Mouse (Mus musculus) heart, postnatal 4 days (tissue): ENCODE results near the gene Prkar2b. TPM values are rescaled to one million over a fixed set of nuclear protein-coding genes. Genes with fewer than 3 reads are reported as not detected.
"Not testable (repeated sequence)": the region's sequence is repeated elsewhere in the genome, so short reads cannot be mapped to it uniquely, and the experiment has no call there.

Experiments used
- DNase-seq: peaks from one replicate; pipeline ENCODE4 v3.0.0; 2021
- total RNA-seq, 2 experiments: library from RNA; stranded (reverse); gene quantifications; 2 replicates each; pipeline ENCODE4 v1.2.3; 2021

Gene Prkar2b
- total RNA-seq, 2 experiments from 2014 or later, result 6.5 to 7.7 TPM

- no peak for DNase-seq
Observed at GRCm38 (mm10) chr12:32059707-32060106, 1.4 kb downstream of the Prkar2b start.

- no peak for DNase-seq
Observed at GRCm38 (mm10) chr12:32059135-32059534, 2.0 kb downstream of the Prkar2b start.

GRCm38 (mm10) chr12:32057461-32058199 is 3.5 kb downstream of the Prkar2b start:
- no peak for DNase-seq

GRCm38 (mm10) chr12:32055797-32056196 is 5.3 kb downstream of the Prkar2b start:
- DNase-seq, result no peak

DNA sequence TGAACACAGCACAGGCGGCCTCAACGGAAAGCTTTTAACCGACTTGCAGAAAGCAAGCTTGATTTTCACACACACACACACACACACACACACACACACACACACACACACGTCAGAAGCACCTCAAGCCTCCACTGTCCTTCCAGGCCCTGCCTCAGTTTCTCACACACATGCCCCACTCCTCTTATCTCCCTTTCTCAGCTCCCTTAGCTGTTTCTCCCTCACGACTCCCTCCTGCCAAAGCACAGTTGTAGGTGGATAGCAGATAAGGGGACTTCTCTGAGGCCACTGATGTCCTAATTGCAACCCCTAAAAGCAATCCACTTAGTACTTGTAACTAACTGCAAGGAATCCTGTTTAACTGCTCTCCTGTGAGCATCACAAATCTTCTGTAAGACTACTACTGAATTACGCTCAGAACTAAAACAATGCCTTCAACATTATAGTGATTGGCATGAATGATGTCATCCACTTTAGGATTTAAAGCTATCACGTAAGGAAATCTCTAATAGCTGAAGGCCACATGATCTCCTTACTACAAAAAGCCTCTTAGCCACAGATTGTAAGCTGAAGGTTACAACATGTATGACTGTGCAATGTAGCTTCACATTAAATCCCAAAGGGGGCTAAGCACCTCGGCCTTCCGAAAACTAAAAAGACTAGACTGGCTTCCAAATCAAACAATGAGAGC is 6.5 kb downstream of the Prkar2b start:
- no peak for DNase-seq

DNA sequence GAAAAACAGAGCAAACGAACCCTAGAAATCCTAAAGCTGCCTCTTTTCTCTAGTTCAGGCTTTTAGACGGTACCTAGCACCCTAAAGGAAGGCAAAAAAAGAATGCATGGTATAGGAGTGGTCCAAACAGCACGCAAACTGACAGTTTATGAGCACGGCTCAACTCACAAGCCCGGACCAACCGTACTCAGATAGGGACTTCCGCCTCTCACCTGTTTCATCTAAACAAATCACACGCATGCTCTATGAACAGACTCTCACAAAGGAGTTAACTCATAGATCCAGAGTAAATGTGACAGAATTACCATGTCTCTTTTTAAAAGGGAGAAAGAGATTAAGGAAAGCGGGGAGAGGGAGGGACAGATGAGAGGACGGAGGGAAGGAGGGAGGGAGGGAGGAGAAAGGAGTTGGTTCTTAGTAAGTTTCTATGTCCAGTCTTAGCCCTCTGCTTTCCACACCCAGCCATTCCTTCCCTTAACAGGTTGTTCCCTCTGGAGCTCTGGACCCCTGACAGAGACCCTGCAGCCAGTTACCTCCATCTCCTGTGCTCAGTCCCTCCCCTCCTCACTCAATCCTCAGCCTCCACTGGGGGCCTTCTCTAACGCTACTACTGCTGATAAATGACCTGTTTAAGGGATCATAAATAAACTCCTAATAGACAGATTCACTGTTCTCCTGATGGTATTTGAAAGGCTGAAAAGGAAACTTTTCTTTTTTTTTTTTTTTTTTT is 7.3 kb downstream of the Prkar2b start:
- no peak for DNase-seq

DNA sequence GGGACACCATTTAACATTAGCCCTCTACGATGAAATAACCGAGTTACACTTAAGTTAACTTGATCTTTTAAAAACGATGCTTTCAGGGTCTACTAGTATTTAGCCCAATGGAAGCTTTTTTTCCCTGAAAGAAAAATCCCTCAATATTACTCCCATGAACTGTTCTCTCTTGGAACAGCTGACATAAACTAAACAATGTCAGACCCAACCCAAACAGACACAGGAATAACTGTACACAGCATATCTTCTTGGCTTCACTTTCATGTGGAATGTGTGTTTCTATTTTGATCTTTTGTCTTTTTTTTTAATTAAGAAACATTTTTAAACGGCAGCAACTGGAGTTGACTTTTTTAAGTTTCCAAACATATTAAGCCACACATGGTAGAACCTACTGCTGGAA is 8.2 kb downstream of the Prkar2b start:
- no peak for DNase-seq

DNA sequence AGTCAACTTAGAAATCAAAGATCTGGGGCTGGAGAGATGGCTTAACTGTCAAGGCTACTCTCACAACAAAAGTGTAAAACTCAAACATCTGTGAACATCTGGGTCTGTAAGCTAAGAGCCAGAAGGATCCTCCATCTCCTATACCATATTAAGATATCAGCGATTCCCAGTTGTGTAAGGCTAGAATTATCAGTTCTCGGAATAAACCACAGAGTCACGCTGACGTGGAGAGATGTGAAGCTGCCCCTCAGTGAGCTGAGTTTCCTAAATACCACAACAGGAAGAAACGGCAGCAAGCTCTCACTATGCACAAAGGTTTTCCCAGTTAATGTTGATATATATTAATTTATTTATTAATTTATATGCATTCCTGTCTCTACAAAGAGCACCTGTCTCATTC is 10.9 kb downstream of the Prkar2b start:
- DNase-seq, result no peak

GRCm38 (mm10) chr12:32045566-32046330 is 15.3 kb downstream of the Prkar2b start:
- no peak for DNase-seq

DNA sequence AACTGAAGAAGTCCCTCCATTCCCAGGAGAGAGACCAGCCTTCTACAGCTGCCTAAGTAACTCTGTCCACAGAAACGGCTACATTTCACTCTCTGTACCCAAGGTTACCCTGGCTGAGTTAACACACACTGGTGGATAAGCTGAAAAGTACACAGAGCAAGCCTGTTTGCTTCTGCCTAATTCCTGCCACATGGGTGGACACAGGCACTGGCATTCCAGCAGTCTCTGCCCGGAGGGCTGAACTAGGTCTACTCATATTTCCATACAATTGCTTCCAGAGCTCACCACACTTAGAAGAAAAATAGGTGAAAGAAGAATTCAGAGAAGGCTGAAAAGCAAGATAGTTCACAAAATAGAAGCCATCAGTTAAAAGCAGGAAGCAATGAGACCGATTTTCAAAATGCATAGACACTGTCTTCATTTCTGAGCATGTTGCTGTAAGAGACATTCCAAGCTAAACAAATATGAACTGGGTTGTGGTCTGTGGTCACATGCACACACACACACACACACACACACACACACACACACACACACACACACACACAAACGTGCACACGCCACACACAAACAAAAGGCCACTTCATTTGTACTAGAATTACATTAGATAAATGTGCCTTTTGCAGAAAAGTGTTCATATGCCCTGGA is 16.5 kb downstream of the Prkar2b start:
- no peak for DNase-seq

GRCm38 (mm10) chr12:32033536-32033935 is 27.6 kb downstream of the Prkar2b start:
- no peak for DNase-seq

- no peak for DNase-seq
Observed at GRCm38 (mm10) chr12:32032917-32033316, 28.2 kb downstream of the Prkar2b start.

GRCm38 (mm10) chr12:32018376-32018750 is 42.7 kb downstream of the Prkar2b start:
- no peak for DNase-seq

GRCm38 (mm10) chr12:32017636-32018375 is 43.3 kb downstream of the Prkar2b start:
- DNase-seq, result peak; percentile 11

DNA sequence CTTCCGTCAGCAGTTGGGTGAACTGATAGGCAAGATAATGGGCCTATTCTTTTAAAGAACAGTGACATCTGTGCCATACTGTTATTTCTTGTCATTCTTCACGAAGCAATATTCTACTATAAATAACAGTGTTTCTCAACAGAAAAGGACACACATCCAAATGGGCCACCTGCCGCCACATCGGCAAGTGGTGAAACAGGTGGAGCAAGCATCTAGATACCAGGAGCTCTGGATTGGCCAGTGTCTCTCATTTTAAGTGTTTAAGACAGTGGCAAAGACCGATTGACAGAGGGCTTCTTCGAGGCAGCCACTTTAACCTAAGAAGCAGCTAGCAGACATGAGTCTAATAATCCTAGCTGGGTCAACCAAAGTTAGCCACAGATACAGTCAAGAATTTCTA is 44.6 kb downstream of the Prkar2b start:
- no peak for DNase-seq

DNA sequence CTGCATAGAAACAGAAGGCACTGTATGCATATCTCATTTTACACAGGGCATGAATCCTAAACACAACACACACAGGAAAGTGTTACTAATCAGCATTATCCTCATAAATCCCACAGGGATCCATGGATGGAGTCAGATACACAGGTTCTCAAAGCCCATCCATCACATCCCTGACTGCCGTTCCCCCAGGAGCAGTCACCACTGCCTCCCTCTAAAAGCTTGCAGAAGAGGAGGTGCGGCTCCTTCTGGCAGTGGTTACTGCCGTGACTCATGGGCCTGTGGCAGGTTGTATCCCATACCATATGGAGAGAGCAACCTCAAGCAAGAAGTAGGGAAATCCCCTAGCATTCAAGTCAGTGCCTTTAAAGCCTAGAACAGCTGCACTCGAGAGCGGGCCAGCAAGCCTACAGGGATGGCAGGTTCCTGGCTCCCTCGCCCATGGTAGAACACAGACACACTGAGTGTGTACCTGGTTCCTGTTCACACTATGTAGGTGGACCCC is 45.8 kb downstream of the Prkar2b start:
- DNase-seq, result no peak

GRCm38 (mm10) chr12:32014811-32015210 is 46.3 kb downstream of the Prkar2b start:
- no peak for DNase-seq

DNA sequence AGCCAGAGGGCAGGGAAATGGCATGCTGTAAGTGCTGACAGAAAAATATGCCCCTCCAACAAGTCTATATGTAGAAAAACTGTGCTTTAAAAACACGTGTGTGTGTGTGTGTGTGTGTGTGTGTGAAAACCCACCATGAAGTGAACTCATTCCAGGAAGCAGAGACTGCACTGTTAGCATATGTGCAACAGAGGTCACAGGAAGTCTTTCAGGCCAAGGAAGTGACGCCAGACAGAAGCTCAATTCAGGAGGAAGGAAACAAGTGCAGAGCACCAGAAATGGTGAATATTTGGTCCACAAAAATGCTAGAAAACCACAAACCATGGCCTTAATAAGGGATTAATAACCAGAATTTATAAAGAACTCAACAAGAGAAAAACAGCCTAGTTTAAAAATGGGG is 48.9 kb downstream of the Prkar2b start:
- no peak for DNase-seq

GRCm38 (mm10) chr12:32011128-32011527 is 50.0 kb downstream of the Prkar2b start:
- DNase-seq, result no peak

GRCm38 (mm10) chr12:32009985-32010369 is 51.1 kb downstream of the Prkar2b start:
- DNase-seq, result not testable (repeated sequence)

GRCm38 (mm10) chr12:32009267-32009984 is 51.7 kb downstream of the Prkar2b start:
- no peak for DNase-seq
